Mouse (Mus musculus) embryo, embryonic 11 days (tissue): ENCODE measurements around the gene Dnph1.

Experiments
- DNase-seq: peaks from one replicate; pipeline ENCODE4 v3.0.0-alpha.2; 2015

The Dnph1 gene

DNA sequence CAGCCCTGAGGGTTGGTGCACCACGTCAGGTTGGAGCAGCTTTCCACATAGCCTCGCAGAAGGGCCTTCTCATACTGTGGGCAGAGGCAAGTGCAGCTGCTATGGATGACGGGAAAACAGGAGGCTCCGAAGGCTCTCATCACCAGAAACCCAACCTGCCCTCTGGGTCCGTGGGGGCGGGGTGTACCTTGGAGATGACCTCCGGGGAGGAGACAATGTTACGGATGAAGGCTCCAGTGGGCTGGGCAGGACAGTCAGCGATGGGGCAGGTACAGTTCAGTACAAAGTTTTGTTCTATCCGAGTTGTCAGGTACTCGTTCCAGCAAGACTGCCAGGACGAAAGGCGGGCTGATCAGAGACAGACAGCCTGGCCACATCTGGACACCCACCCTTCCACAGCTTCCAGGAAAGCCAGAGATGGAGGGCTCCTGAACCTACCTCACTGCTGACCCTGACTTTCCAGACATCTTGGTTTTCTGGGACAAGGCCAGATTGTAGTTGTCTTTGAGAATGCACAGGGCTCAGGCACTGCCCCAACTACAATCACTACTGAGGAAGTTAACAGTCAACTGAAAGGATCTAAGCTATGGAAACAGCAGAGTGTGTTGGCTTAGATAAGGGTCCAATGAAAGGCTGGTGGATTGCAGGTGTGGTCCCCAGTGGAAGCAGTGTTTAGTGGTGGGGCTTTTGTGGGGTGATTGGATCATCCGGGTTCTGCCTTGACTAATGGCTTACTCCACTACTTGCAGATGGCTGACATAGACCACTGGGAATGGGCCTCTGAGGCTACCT is 7.5 kb downstream of the Dnph1 start:
- DNase-seq, result no peak

GRCm38 (mm10) chr17:46505617-46506016 is 9.1 kb downstream of the Dnph1 start:
- no peak for DNase-seq

GRCm38 (mm10) chr17:46511059-46511710 is 14.7 kb downstream of the Dnph1 start:
- peak; percentile 68 for DNase-seq

GRCm38 (mm10) chr17:46513329-46513728 is 16.8 kb downstream of the Dnph1 start:
- no peak for DNase-seq

DNA sequence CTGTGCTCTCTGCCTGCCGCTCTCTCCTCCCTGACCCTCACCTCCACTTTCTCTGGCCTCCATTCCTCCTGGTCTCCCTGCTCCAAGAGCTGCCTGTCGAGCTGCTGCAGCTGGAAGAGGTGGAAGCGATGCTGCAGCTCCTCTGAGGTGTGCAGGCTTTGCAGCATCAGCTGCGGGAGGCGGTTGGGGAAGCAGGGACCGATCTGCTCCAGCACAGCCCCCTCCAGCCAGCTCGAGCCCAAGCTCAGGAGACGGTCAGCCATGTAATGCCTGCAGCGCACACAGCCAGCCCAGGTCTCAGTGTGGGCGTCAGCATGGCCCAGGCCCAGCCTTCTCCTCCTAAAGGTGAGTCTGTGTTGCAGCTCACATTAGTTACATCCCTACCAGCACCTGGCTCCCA is 23.5 kb downstream of the Dnph1 start:
- DNase-seq, result no peak

- peak; percentile 44 for DNase-seq
Measured at GRCm38 (mm10) chr17:46520385-46520979, 24.0 kb downstream of the Dnph1 start.

- no peak for DNase-seq
Measured at GRCm38 (mm10) chr17:46521174-46521573, 24.7 kb downstream of the Dnph1 start.

GRCm38 (mm10) chr17:46521963-46522668 is 25.6 kb downstream of the Dnph1 start:
- DNase-seq, result peak; percentile 35

- no peak for DNase-seq
Measured at GRCm38 (mm10) chr17:46525065-46525464, 28.6 kb downstream of the Dnph1 start.

DNA sequence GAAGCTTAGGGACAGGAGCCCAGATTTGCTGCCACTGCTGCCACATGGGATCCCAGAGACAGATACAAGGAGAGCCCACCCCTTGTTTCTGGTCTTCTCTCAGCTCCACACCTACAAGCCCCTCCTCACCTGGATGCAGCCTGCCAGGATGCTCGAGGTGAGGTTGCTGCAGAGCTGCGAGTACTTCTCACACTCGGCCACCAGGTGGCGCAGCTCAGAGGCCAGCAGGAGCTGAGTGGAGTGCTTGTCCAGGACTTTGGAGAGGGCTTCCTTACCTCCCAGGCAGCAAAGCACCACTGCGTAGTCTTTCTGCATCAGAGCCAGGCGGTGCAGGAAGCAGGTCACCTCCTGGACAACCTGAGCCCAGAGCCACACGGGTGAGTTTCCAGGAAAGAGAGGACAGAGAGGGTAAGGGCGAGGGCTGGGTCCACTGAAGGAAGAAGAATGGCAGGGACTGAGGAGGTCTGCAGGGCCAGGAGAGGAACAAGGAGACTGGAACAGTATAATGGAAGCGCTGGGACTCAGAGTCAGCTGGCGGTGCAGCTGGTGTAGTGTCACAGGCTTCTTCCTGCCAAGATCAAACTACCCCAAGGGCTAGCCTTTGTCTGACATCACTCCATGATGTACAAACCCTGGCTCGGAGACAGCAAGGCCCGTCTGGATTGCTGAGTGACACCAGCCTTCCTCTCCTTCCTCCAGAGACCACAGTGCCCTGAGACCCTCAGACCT is 29.2 kb downstream of the Dnph1 start:
- DNase-seq, result peak; percentile 84

GRCm38 (mm10) chr17:46543661-46544060 is 47.1 kb downstream of the Dnph1 start:
- DNase-seq, result no peak

- DNase-seq, result peak; percentile 80
Measured at GRCm38 (mm10) chr17:46545813-46546564, 49.5 kb downstream of the Dnph1 start, which contains the start of gene Cul9. Gene Cul9, minus strand, starts transcription at chr17:46546388.

DNA sequence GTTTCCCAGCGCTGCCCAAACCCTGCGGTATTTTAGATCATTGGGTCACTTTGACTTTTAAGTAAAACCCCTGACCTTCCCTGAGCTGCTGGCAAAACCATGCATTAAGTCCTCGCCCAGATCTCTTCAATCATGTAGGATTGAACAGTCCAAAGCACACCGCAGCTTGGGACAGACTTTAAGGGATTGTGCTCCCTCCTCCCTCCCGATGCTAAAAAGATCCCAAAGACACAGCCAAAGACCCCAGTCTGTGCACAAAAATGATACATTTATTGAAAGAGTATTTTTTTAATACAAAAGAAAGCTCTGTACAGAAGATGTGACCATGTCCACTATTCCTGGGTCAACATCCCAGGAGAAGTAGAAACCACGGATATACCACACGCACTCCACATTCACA is 50.1 kb downstream of the Dnph1 start:
- DNase-seq, result no peak

DNA sequence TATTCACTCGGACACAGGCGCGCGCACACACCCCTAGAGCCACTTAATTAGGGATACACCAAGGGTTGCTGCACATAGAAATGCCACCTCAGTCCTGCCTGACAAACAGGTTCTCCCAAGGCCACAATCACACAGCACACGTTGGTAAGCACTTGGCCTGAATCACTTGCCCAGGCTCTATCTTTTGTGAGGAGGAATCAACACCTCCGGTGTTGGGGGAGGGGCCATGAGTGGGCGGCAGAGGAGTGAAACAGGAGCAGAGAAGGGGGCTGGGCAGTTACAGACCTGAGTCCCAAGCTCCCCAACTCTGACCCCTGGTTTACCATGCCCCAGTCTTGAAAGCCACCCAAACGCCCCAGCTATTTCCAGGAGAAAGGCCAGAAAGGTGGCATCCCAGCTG is 50.5 kb downstream of the Dnph1 start:
- DNase-seq, result no peak

DNA sequence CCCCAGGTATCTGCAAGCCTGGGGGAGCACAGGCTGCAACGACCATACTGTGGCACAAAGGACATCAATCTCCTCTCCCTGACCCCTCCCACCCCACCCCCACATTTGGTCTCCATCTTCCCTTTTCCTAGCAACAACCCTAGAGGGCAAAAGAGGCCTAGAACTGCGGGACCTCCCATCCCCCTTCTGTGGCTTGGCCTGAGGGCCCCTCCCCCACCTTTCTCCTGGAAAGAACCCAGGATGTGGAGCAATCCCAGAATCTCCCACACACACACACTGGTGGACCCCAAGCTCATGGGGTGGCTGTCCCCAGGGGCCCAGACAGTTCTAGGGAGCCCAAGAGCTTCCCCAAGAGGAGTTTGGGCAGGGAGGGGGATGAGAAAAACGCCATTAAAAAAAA is 51.4 kb downstream of the Dnph1 start:
- peak; percentile 29 for DNase-seq

GRCm38 (mm10) chr17:46548741-46549140 is 52.2 kb downstream of the Dnph1 start:
- no peak for DNase-seq

DNA sequence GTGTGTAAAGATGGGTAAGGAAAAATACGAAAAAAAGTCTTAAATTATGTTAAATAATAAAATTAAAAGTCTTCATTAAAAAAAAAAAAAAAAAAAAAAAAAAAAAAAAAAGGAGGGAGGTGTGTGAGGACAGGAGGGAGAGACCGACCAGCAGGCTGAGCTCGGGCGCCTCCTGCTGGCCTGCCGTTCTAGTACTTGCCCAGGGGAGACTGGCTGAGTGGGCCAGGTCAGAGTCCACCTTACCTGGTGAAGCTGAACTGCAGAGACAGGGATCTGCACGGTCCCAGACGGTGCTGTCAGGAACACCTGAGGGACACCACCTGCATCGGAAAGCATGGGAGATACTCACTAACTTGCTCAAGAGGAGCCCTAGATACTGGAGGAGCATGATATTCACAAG is 52.7 kb downstream of the Dnph1 start:
- DNase-seq, result peak; percentile 69
